8 mouse cellular contexts compared by ENCODE assay signal in the genomic region with DNA sequence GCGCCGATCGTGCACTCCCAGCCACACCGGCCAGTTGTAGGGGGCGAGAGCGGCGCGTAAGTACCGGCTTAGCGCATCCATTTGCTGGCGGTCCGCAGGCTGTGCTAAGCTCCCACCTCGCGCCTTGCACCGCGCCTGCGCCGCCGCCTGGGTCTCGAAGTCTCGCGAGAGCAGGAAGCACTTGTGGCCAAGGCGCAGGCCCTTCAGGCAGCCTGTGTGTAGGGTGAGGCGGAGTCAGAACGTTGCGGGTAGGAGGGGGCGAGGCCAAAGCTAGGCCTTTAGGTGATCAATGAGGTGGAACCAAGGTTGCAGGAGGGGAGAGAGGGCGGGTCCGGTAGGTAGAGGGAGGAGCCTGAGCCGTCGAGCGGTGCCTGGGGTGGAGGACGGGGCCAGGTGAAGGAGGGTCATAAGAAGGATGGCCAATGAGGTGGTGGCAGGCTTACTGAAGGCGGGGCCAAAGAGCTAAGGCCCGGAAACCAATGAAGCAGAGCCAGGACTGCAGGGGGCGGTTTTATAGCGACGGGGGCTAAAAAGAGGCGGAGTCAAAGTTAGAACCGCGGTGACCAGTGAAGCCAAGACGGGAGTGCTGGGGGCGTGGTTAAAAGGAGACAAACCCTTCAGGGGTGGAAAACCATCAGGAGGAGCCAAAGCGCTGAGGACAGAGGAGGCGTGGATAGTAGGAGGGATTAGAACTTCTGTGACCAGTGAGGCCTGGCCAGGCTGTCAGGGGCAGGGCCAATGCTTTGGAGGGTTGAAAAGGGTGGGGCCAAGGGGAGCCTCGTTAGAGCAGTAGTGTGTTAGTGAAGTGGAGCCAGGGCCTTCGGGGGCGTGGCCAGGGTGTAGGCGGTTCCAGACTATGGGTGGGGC. TPM values are rescaled to one million over a fixed set of nuclear protein-coding genes. Genes with fewer than 3 reads are reported as not detected.
A peak's percentile ranks its signal among the peaks of the same experiment; 100 is the strongest.
DNase-seq lines count a peak whose midpoint lies in the region; ATAC-seq lines count a peak whose summit lies in the region.

No protein-coding gene starts in this region.

- H3K9me3 ChIP-seq in lung, embryonic 16.5 days (ENCODE audit: control insufficient read depth, low read length): no peaks in the 10 kb centered on the region

- H3K27me3 ChIP-seq in lung, embryonic 16.5 days (ENCODE audit: control insufficient read depth, insufficient read depth, low read depth, low read length): peaks cover 5% of the 10 kb centered on the region

- H3K9ac ChIP-seq in lung, embryonic 16.5 days (ENCODE audit: low read length): peak overlapping the region; percentile 89

- peaks cover 12% of the 10 kb centered on the region for H3K4me1 ChIP-seq in lung, embryonic 16.5 days (replicated peaks; ENCODE audit: control insufficient read depth, insufficient read depth, low read length)

- ATAC-seq in hematopoietic stem cell, adult 5-6 weeks (replicated peaks in 1 of 2; ENCODE audit: insufficient read depth in 1 of 2, low FRiP score in 2 of 2, low TSS enrichment in 1 of 2, low read depth in 1 of 2, poor library complexity in 2 of 2, severe bottlenecking in 2 of 2): peak; percentile 87 to 90
- peak; percentile 95 for ATAC-seq in lung, embryonic 16.5 days (ENCODE audit: low read depth)

- under 1% methylated on average over 49 of the region's 49 CpGs for WGBS in lung, embryonic 16.5 days

- peak overlapping the region; percentile 78 for H3K4me2 ChIP-seq in lung, embryonic 16.5 days (ENCODE audit: low read depth, low read length)

- DNase-seq in MEL-GATA-1-ER (ENCODE audit: extremely low read depth, low read depth): peak; percentile 97
- DNase-seq in cerebellum, adult 8-10 months: peak; percentile 97
- peak; percentile 98 for DNase-seq in forelimb bud, embryonic 11.5 days (ENCODE audit: low read depth, low spot score)
- DNase-seq in layer of hippocampus, adult 9-10 months (ENCODE audit: low spot score): peak; percentile 93
- DNase-seq in ovary, postnatal 10 days (ENCODE audit: low spot score): peak; percentile 92
- peak; percentile 93 to 94 for DNase-seq in thymus, postnatal 10 days (ENCODE audit: low spot score in 2 of 2)

- peak overlapping the region; percentile 88 for H3K27ac ChIP-seq in lung, embryonic 16.5 days (ENCODE audit: low read length)

- peak overlapping the region; percentile 76 for H3K4me3 ChIP-seq in lung, embryonic 16.5 days (ENCODE audit: low read length)

- H3K36me3 ChIP-seq in lung, embryonic 16.5 days (ENCODE audit: control insufficient read depth, insufficient read depth, low read length): no peaks in the 10 kb centered on the region

RNA-seq across cellular contexts. Expression of gene Clec11a, which starts 1.7 kb away (rescaled TPM):
- 1.5 and 4.2 TPM in 2 replicates for total RNA-seq in hematopoietic stem cell, adult 5-6 weeks (2017)
- 3.0 and 3.2 TPM in 2 replicates for polyA plus RNA-seq in lung, embryonic 16.5 days (2015; fragmentation: Nextera tagmentation; extraction: Ambion mirVana)

RNA-seq across cellular contexts. Expression of gene Shank1, which starts 5.0 kb away (rescaled TPM):
- not detected in 2 replicates for total RNA-seq in hematopoietic stem cell, adult 5-6 weeks (2017)
- polyA plus RNA-seq in lung, embryonic 16.5 days (2015; fragmentation: Nextera tagmentation; extraction: Ambion mirVana): 0.96 and 1.1 TPM in 2 replicates

RNA-seq across cellular contexts. Expression of gene Gm15517, which starts 43.8 kb away (rescaled TPM):
- total RNA-seq in hematopoietic stem cell, adult 5-6 weeks (2017): not detected in 2 replicates
- polyA plus RNA-seq in lung, embryonic 16.5 days (2015; fragmentation: Nextera tagmentation; extraction: Ambion mirVana): not detected in 2 replicates

RNA-seq across cellular contexts. Expression of gene Acp4, which starts 47.8 kb away (rescaled TPM):
- total RNA-seq in hematopoietic stem cell, adult 5-6 weeks (2017): 0.74 TPM in 1 of 2 replicates, not detected in the other
- not detected in 2 replicates for polyA plus RNA-seq in lung, embryonic 16.5 days (2015; fragmentation: Nextera tagmentation; extraction: Ambion mirVana)

RNA-seq across cellular contexts. Expression of gene 2410002F23Rik, which starts 58.5 kb away (rescaled TPM):
- total RNA-seq in hematopoietic stem cell, adult 5-6 weeks (2017): 86.6 and 87.3 TPM in 2 replicates
- polyA plus RNA-seq in lung, embryonic 16.5 days (2015; fragmentation: Nextera tagmentation; extraction: Ambion mirVana): 113 and 123 TPM in 2 replicates

Comparison
In these comparisons a context has a peak if more than half of its experiments do, and no peak if none do; other contexts are left out.
1. Peak in every context shown above with its lines: DNase-seq, ATAC-seq, H3K4me3 ChIP-seq and H3K27ac ChIP-seq.